Mouse (Mus musculus) G1E (cell line): ENCODE measurements around the gene Pms1. TPM values are rescaled to one million over a fixed set of nuclear protein-coding genes. Genes with fewer than 3 reads are reported as not detected.
A peak's percentile ranks its signal among the peaks of the same experiment; 100 is the strongest.
"Not testable (repeated sequence)": the region's sequence is repeated elsewhere in the genome, so short reads cannot be mapped to it uniquely, and the experiment has no call there.

Experiments used
- ATAC-seq: 2 replicates; pipeline ENCODE4 v1.8.0; 2016; ENCODE audit warnings: mild to moderate bottlenecking; ENCODE audit not compliant: insufficient number of reproducible peaks, poor library complexity, low FRiP score, severe bottlenecking; ENCODE audit errors: extremely low read depth
- DNase-seq: peaks from one replicate; pipeline ENCODE4 v3.0.0; 2012; ENCODE audit warnings: low spot score
- H3K27me3 ChIP-seq: 2 replicates; pipeline ENCODE4 v1.6.1; 2012; ENCODE audit warnings: mild to moderate bottlenecking, low read length, inconsistent platforms; ENCODE audit not compliant: insufficient read depth
- H3K36me3 ChIP-seq: replicated peaks from 2 replicates; pipeline ENCODE3; 2012; ENCODE audit warnings: mild to moderate bottlenecking, inconsistent platforms
- H3K4me1 ChIP-seq: 2 replicates; pipeline ENCODE4 v1.6.1; 2012; ENCODE audit warnings: low read depth, low read length, inconsistent platforms, mixed read lengths; ENCODE audit not compliant: insufficient read depth
- H3K4me3 ChIP-seq: 2 replicates; pipeline ENCODE4 v1.5.1; 2012; ENCODE audit warnings: low read depth, mild to moderate bottlenecking, inconsistent platforms, low read length, moderate library complexity, mixed read lengths
- H3K9me3 ChIP-seq: replicated peaks from 2 replicates; pipeline ENCODE4 v1.6.1; 2012; ENCODE audit warnings: inconsistent platforms
- CTCF ChIP-seq: IDR thresholded peaks from 2 replicates; pipeline ENCODE4 v1.5.1; 2012; ENCODE audit warnings: low read depth, low read length, inconsistent platforms, mixed read lengths
- GATA1 ChIP-seq: IDR thresholded peaks from 2 replicates; pipeline ENCODE4 v1.6.1; 2012; ENCODE audit warnings: borderline replicate concordance, low read length, inconsistent platforms, mixed read lengths
- GATA2 ChIP-seq: IDR thresholded peaks from 2 replicates; pipeline ENCODE4 v1.6.1; 2012; ENCODE audit warnings: low read depth, low read length, inconsistent platforms, borderline replicate concordance
- POLR2AphosphoS5 ChIP-seq: IDR thresholded peaks from 2 replicates; pipeline ENCODE4 v1.6.1; 2012; ENCODE audit warnings: low read depth, low read length, inconsistent platforms; ENCODE audit not compliant: insufficient replicate concordance
- TAL1 ChIP-seq: conservative IDR thresholded peaks from 2 replicates; pipeline ENCODE4 v1.6.1; 2012; ENCODE audit warnings: low read depth, low read length, inconsistent platforms, mixed read lengths
- polyA plus RNA-seq: library from polyadenylated mRNA; stranded (reverse); fragments of >175 nt; gene quantifications from 2 replicates; pipeline ENCODE4 v1.2.3, GENCODE M21; 2012
- total RNA-seq, 2 experiments: library from RNA; stranded (forward) in 1 of 2; stranded (reverse) in 1 of 2; fragments of 200-1000 nt in 1 of 2; fragments of >200 nt in 1 of 2; fragmentation: Nextera tagmentation in 1 of 2; gene quantifications; 2 replicates each; pipeline ENCODE4 v1.2.3; 2014 to 2017

Pms1 gene
- total and polyA plus RNA-seq, 3 experiments: 2.9 to 49.3 (median 41.0) TPM

DNA sequence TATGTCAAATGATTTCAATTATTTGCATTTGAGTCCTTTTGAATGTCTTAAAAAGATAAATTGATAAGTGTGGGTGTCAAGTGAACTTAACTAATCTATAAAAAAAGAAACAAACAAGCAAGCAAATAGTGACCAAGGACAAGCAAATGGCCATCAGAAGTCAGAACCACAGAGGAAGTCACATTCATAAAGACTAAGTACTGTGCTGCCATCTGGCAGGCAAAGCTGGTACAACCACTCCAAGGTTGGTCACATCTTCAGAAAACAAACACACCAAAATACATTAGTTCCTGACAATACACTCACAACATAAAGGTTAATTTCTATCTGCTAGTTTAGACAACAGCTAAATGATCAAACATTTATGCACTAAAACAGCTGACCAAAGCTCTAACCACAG is 24.2 kb downstream of the Pms1 start:
- ATAC-seq: peak; percentile 34; the same call in 1 of the 2 replicates
- Histone ChIP-seq H3K36me3 (peaks cover 52% of the 10 kb centered on the region), H3K4me1 (no peaks in the 10 kb centered on the region; the same call in 1 of the 2 replicates), H3K4me3 (no peak overlapping the region), H3K9me3 (no peaks in the 10 kb centered on the region), H3K27me3 (no peaks in the 10 kb centered on the region)
- no peak for DNase-seq
- no peak for TF ChIP-seq GATA2
- TF ChIP-seq POLR2AphosphoS5: no peak
- TF ChIP-seq CTCF: no peak
- no peak for TF ChIP-seq TAL1
- TF ChIP-seq GATA1: no peak

DNA sequence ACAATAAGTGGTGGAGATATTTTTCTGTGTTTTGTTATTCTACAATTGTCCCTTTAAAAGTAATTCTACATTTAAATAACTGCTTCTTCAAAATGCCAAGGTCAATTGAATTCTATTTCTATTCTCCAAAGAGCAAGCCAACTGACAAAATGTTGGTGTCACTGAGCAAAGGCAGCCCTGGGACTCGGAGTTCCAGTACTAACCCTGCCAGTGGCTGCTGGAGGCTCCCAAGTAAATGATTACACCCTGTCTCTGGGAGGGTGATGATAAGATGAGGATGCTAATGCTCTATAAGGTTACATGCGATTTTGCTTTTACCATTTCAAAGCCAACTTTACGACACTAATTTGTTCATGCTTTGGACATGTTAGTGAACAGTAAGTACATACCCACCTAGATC is 26.9 kb downstream of the Pms1 start:
- no peaks in the 10 kb centered on the region for H3K27me3 ChIP-seq
- TF ChIP-seq GATA2 (no peak), GATA1 (no peak), POLR2AphosphoS5 (no peak), TAL1 (no peak), CTCF (no peak)
- no peaks in the 10 kb centered on the region; the same call in 1 of the 2 replicates for H3K4me1 ChIP-seq
- no peak for ATAC-seq
- H3K4me3 ChIP-seq: no peak overlapping the region
- H3K36me3 ChIP-seq: peaks cover 53% of the 10 kb centered on the region
- peaks cover 4% of the 10 kb centered on the region for H3K9me3 ChIP-seq
- DNase-seq: no peak

DNA sequence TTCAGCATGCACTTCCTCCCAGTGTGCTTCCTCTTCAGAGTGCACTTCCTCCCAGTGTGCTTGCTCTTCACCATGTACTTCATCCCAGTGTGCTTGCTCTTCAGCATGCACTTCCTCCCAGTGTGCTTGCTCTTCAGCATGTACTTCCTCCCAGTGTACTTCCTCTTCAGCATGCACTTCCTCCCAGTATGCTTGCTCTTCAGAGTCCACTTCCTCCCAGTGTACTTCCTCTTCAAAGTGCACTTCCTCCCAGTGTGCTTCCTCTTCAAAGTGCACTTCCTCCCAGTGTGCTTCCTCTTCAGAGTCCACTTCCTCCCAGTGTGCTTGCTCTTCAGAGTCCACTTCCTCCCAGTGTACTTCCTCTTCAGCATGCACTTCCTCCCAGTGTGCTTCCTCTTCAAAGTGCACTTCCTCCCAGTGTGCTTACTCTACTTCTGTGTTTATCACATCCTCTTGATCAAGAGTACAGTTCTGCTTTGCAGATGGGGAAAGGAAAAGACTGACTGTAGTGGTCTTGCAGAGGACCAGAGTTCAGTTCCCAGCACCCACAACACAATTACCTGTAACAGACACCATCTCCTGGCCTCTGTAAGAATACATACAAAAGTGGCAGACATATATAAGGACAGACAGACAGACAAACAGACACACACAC is 31.7 kb downstream of the Pms1 start:
- ATAC-seq, H3K4me1 ChIP-seq, H3K27me3 ChIP-seq, DNase-seq, H3K4me3 ChIP-seq: not testable (repeated sequence)
- Histone ChIP-seq H3K36me3 (peaks cover 30% of the 10 kb centered on the region), H3K9me3 (peaks cover 10% of the 10 kb centered on the region)

DNA sequence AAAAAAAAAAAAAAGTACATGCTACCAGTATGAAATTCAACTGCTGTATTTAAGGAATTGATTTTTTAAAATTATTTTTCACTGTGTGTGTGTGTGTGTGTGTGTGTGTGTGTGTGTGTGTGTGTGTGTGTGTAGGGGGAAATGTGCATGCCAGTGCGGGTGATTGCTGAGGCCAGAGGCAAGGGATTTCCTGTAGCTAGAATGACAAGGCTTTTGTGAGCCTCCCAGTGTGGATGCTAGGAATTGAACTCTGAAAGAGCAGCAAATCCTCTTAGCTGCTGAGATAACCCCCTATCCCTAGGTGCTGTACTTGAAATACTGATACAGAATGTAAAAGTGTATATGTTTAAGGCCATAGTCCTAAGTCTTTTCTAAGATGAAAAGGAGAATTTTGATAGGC is 70.8 kb downstream of the Pms1 start:
- DNase-seq: no peak
- Histone ChIP-seq H3K4me3 (no peak overlapping the region), H3K27me3 (no peaks in the 10 kb centered on the region), H3K4me1 (no peaks in the 10 kb centered on the region), H3K9me3 (no peaks in the 10 kb centered on the region), H3K36me3 (peaks cover 50% of the 10 kb centered on the region)
- no peak for ATAC-seq
- TF ChIP-seq CTCF: no peak
- no peak for TF ChIP-seq TAL1
- TF ChIP-seq GATA1: no peak
- no peak for TF ChIP-seq GATA2
- no peak for TF ChIP-seq POLR2AphosphoS5

DNA sequence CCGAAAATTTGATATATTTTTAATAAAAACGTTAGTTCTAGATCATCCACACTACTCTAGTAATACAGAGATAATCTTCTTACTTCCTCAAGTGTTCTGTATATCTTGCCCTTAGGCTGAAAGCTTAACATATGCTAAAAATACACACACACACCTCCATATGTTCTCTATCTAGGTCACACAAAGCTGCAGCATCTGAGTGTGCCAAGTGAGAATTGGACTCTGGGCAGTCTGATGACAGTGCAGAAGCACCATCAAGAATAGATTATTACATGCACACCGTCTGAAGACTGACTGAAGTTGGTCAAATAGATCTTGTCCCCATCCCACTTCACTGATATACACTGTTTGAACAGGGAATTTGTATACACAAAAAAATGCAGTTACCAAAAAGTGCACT is 71.2 kb downstream of the Pms1 start:
- no peak for ATAC-seq
- DNase-seq: no peak
- Histone ChIP-seq H3K36me3 (peaks cover 46% of the 10 kb centered on the region), H3K27me3 (no peaks in the 10 kb centered on the region), H3K4me3 (no peak overlapping the region), H3K9me3 (no peaks in the 10 kb centered on the region), H3K4me1 (no peaks in the 10 kb centered on the region)
- TF ChIP-seq GATA1 (no peak), TAL1 (no peak), CTCF (no peak), GATA2 (no peak), POLR2AphosphoS5 (no peak)

DNA sequence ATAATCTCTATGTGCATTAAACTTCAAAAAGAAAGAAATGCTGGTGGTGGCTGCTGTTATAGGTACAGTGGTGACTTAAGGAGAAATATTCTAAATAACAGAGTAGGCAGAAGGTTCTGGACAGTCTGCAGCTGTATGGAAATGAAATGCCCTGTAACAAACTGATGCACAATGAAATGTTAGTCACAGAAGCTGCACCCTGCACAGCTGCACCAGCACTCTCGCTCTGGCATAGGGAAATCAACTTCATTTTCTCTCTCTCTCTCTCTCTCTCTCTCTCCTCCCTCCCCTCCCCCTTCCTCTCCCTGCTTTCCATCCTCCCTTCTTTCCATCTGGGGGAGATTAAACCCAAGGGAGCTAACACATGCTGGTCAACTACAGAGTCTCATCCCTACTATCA is 72.0 kb downstream of the Pms1 start:
- TF ChIP-seq POLR2AphosphoS5 (no peak), CTCF (no peak), TAL1 (no peak), GATA1 (no peak), GATA2 (no peak)

DNA sequence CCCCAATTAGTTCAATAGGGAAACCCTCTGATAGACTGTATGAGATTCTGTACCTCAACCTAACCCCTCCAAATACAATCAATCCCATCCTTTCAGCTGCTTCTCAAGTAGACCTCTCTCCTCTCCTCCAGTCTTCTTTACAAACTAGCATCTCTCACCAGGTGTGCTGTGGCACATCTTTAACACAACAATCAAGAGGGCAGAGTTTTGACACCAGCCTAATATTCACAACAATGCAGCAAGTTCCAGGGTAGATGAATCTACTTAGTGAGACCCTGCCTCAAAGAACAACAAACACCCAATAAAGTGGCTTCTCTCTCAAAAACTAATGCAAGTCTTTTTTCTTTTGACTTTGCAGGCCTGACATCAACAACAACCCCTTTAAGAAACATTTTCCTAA is 86.7 kb downstream of the Pms1 start:
- ATAC-seq (no peak), DNase-seq (no peak)
- Histone ChIP-seq H3K4me1 (no peaks in the 10 kb centered on the region), H3K4me3 (no peak overlapping the region), H3K36me3 (peaks cover 46% of the 10 kb centered on the region), H3K9me3 (no peaks in the 10 kb centered on the region), H3K27me3 (no peaks in the 10 kb centered on the region)
- TF ChIP-seq TAL1 (no peak), GATA1 (no peak), GATA2 (no peak), POLR2AphosphoS5 (no peak), CTCF (no peak)

More for the DNA sequence above, 72.0 kb downstream of the Pms1 start:
- ATAC-seq: no peak
- H3K9me3 ChIP-seq: no peaks in the 10 kb centered on the region
- H3K4me3 ChIP-seq: no peak overlapping the region
- no peak for DNase-seq
- peaks cover 40% of the 10 kb centered on the region for H3K36me3 ChIP-seq
- no peaks in the 10 kb centered on the region for H3K27me3 ChIP-seq
- no peaks in the 10 kb centered on the region for H3K4me1 ChIP-seq
